Mouse (Mus musculus) left cerebral cortex, postnatal 36 days (tissue): ENCODE data around the gene Thtpa. TPM values are rescaled to one million over a fixed set of nuclear protein-coding genes. Genes with fewer than 3 reads are reported as not detected.

ENCODE experiments used
- DNase-seq, 2 experiments: peaks; one replicate each; pipeline ENCODE4 v3.0.0; 2021 to 2022; ENCODE audit warnings: low spot score in 2 of 2, mixed read lengths in 1 of 2
- intact Hi-C: fragments of 180-260 bp; cut with DNase I; formaldehyde crosslinking; loops from one replicate; pipeline ENCODE4 v1.15.1; 2025
- total RNA-seq, 2 experiments: library from RNA; stranded (reverse); gene quantifications; 2 replicates each; pipeline ENCODE4 v1.2.3; 2021

Gene Thtpa
- total RNA-seq, 2 experiments from 2014 or later = 24.3 to 29.5 TPM

DNA sequence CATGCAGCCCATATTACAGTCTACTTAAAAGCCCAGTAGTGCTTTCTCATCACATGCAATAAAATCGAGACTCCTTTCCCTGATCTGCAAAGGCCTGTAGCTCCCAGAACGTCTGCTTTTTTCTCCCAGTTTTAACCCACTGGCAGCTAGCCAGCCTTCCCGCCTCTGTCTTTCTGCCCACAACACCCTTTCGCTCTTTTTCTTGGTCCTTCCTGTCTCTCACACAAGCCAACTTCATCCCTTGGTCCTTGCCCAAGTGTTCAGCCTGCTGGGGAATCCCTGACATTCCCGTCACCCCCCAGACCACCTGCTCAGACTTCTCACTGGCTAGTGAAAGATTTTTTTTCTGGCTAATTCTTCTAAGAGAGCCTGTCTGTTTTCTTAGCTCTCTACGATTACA, 18.4 kb upstream of the Thtpa start:
- intact Hi-C loops = no loop called here
- DNase-seq = peak; percentile 78 to 79

DNA sequence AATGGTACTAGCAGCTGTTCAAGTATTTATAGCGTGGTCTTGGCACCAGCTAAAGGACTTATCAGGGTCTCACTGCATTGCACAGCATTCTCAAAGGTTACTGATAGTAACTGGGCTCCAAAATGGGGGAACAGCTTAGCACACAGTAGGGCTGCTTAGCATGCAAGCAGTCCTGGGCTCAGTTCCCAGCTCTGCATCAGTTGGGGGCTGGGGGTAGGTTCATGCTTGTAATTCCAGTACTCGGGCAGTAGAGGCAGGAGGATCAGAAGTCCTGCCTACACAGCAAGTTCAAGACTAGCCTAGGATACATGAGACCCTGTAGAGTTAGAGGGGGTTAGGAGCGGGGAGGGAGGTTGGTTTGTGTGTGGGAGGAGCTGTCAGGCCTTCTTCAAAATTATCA, 17.6 kb upstream of the Thtpa start:
- DNase-seq = peak in 1 of 2 experiments; percentile 3
- intact Hi-C loops = no loop called here

DNA sequence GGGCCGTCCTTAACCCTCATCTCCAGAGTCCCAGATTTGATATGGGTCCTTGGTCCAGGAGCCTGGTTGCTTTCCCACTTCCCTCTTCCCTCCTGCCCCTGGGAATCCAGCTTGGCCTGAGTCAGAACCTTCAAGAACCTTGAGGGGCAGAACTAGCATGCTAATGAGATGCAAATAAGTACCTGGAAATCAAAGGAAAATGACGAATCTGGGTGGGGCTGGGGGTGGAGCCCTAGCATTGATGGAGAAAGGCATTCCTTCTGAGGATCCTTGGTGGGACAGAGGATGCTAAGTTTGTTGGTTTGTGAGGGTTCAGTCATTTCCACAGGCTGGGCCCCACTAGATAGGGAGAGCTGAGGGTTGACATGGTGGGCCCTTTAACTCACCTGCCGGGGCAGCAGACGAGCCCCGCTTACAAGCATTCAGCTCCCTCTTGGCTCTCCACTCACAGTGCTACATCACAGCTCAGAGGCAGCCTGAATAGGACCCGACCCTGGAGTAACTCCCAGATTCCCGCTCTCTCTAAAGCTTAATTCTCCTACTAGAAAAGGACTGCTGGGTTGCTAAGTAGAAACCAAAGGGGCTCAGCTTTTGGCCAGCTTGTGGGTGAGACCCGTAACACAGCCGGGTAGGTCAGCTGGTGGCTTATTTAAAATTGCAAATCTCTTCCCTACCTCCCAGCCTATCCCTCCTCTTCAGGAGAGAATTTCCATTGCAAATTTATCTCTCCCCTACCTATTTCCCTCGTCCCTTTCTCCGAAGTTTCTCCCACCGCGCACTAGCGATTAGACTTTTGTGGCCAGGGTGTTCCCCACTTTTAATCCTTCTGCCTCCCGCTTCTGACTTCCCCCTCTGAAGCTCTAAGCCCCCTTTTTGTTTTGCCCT, 16.9 kb upstream of the Thtpa start:
- DNase-seq = peak in 1 of 2 experiments; percentile 6
- intact Hi-C loops = loop anchor here (2.0 kb wide), 1 partner anchor 53 kb away; no protein-coding TSS in a partner anchor

DNA sequence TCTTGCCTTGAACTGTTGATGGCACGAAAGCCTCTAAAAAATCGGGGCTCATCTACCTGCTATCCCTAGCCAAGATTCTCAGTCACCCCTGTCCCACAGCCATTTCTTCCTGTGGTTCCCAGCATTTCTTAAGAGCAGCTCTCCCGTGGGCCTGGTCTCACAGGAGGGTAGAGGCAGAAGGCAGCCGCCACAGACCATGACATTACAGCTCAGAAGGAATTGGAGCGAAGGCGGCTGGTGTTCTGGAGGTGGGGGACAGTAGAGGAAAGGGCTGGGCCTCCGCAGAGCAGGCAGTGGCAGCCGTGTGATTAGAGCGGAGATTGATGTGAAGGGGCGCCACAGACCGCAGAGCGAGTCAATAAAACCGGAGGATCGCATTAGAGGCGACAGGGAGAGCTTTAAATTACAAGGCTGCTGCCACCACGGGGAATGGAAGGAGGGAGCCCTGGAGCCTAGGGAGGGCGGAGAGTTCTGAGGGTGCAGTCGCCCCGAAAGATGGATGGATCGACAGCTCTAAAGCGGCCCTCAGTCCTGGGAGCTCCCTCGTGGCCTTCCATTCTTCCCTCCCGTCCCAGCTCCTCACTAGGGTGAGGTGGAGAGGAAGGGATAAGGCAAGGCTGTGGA, 16.1 kb upstream of the Thtpa start:
- peak in 1 of 2 experiments; percentile 27 for DNase-seq
- intact Hi-C loops = loop anchor here (2.0 kb wide), 1 partner anchor 54 kb away; no protein-coding TSS in a partner anchor

DNA sequence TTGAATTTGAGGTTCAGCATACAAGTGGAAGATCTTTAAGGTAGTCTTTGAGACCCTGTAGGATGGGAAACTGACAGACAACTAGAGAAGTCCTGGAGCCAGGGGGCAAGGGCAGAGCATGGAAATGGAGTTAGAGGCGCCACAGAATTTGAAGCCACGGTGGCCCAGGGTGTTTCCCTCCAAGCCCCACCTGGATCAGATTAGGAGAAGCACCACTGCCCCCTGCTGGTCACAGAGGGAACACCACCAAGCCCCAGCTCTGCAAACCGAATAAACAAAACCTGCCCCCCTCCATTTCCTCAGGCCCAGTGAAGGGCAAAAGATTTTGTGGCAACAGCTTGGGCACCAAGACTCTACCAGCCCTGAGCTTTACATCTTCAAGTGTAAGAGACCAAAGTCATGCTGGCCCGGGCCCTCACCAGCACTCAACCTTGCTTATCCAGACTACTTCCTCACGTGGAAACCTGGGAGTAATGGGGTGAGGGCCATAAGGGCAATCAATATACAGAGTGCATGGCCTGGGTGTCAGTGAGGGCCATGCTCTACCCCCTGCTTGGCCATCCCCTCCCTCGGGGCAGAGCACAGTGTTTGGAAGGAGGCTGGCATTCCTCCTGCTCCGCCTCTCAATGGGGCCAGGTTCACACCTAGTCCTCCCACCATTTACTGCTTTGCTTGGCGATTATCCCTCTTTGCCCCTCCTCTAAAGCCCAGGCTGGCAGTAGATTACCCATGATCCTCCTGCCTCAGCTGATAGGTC, 15.2 kb upstream of the Thtpa start:
- DNase-seq = peak in 1 of 2 experiments; percentile 58
- intact Hi-C loops = loop anchor here (2.0 kb wide), 1 partner anchor 55 kb away; no protein-coding TSS in a partner anchor

DNA sequence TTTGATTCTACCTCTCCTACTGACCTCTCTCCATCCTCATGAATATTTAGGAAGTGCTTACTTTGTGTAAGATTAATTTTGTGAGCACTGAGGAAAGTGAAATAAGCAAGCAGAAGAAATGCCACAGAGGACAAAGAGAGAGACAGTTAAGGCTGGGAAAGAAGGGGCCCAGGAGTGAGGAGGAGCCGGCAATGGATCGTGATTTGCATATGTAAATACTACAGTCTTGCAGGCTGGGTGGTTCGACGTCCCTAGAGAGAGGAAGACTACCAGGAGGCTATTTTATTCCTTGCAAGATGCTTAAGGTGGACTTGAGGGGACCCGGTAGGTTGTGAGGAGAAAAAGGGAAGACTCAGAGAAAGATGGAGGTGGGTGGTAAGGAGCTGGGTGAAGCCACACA, 13.5 kb upstream of the Thtpa start:
- DNase-seq = peak in 1 of 2 experiments; percentile 3
- intact Hi-C loops = no loop called here

DNA sequence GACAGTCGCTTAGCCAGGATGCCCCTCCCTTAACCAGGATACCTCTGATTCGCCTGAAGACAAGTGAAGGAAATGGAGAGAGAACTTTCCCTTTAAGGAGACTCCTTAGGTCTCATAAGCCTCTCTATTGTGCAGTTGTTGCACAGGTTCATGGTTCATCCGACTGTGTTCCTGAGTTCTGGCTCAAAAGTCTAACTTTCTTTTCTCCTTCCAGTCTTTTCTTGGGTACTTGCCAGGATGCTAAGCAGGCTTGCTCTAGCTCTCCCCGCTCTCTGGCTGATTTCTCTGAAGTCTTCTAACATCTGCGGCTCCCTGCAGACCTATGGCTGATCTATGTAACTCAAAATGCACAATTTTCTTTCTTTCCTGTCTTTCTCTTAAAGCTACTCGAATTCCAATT, 11.1 kb upstream of the Thtpa start:
- intact Hi-C loops = no loop called here
- DNase-seq = peak in 1 of 2 experiments; percentile 3

DNA sequence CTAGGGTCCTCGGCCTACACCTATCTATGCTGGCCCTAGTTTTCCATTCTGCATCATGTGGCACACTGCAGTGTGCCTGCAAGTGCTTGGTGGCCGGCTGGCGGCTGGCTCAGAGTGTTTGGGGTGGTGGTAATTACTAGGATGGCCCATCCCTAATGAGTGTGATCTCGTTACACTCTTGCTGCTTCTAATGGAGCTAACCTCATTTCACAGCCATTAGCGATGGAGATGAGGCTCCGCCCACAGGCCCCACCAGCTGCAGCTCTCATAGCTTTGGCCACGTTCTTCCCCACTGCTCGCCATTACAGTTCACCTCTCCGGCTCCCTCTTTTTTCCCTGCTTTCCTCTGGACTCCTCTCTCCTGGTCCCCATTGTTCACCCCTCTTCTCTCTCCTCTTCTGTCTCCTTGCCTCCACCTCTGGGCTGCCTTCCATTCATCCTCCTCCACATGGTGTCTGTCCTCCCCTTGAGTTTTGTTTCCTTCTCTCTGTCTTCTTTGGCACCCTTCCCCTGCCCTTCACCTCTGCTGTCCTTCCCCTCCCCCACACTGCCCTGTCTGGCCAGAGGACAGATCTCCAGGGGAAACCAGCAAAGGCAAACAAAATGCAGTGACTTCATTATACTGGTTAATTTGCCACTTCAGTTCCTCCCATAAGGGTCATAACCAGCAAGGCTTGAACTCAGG, 9.1 kb upstream of the Thtpa start:
- DNase-seq = no peak
- intact Hi-C loops = no loop called here

DNA sequence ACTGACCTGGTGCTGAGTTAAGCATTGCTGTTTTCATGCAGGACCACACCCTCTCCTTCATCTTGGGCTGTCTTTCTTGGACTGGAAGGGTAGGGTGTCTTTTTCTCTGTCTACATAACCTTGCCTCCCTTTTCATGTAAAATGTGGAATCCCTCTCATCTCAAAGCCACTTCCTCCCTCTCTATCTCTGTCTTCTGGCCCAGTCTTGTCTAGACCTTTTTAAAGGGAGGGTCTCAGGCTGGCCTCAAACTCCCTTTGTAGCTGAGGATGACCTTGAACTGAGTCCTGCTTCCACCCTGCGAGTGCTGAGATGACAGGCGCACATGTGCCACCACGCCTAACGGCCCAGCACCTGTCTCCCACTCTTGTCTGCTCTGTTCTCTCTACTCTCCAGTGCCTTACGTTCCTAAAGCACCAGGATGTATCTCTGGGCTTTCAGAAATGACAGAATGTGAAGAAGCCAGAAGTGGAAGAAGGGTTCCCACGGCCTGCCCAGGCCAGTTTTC, 8.5 kb upstream of the Thtpa start:
- no peak for DNase-seq
- intact Hi-C loops = no loop called here

DNA sequence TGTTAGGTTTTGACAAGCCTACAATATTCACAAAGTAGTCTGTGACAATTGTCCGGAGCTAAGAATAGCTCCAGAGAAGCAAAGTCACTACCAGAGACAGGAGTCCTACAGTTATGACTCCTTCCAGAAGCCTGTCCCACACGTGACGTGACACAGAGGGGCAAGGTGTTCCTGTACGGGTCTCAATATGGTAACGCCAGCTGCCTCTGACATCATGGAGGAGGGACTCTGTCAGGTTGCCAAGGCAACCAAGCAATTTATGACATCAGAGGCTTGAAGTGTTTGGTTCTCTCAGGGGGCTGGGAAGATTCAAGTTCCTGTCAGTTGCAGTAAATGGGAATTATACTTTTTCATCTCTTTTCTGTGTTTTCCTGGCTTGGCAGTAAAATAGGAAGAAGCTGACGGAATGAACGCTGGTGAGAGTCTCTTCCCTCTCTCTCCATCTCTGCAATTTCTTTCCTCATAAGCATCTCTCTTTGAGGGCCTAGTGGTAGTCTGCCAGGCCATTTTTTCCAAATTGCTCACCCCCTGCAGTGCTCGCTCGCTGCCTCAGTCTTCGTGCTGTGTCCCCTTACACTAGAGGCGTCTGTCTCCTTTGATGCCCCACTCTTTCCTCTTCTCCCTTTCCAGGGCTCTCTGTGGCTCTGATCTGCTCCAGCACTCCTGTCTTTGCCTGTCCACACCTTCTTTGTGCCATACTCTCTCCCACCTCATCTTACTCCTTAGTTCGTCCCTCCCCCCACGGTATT, 5.2 kb upstream of the Thtpa start:
- intact Hi-C loops = no loop called here
- DNase-seq = peak in 1 of 2 experiments; percentile 72

DNA sequence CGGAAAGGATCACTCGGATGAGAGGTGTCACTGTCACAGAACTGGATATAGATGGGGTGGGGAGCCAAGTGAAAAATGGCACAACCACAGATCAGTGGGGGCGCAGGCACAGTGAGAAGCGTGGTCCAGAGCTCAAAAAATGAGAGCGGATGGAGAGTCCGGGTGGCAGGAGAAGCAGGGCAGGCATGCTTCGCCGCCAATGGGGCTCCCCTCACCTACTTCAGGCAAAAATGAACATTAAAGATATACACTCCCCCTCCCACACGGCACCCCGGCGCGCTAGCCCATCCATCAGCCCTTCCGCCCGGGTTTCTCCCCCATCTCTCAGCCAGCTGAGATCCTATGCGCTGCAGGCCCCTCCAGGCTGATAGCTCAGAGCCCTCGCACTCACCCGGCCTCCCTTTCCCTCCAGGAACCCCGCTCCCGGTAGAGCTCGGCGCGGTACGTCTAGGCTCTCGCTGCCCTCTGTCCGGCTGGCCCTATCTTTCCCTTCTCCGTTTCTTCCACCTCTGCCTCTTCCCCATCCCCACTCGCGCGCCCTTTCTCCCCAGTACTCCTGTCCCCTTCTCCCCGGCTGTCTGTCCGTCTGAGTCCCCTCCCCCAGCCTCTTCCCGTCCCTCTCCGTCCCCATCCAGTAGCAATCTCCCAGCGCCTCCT, 3.2 kb upstream of the Thtpa start:
- intact Hi-C loops = loop anchor here (2.0 to 5.0 kb wide), 2 partner anchors 37 to 194 kb away; no protein-coding TSS in a partner anchor
- DNase-seq = no peak

DNA sequence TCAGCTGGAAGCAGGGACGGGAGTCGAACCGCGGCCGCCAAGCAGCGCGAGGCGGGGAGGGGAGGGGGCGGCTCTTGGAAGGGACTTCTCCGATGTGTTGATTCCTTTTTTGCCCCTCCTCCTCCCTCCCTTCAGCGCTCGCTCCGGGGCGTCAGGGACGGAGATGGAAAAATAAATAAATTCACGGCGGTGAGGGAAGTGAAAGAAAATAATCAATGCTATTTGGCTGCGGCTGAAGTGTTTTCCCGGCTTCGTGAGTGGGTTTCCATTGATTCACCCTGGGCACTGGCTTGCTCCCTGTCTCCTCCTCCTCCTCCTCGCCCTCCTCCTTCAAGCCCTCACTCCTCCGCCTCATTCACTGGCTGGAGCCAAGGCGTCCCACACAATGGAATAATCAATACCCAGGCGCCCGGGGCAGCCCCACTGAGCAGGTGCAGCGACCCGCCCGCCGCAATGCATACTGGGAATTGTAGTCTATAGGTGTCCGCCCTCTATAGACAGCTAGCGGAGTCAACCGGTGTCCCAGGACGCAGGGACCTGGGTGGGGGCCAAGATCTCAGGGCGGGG, 2.5 kb upstream of the Thtpa start, which contains the start of gene Zfhx2:
Gene Zfhx2, minus strand, starts transcription at position 314 of the 567 bp plus-strand sequence.
- intact Hi-C loops = loop anchor here (5.0 kb wide), 1 partner anchor 195 kb away; no protein-coding TSS in a partner anchor
- DNase-seq = peak; percentile 95

DNA sequence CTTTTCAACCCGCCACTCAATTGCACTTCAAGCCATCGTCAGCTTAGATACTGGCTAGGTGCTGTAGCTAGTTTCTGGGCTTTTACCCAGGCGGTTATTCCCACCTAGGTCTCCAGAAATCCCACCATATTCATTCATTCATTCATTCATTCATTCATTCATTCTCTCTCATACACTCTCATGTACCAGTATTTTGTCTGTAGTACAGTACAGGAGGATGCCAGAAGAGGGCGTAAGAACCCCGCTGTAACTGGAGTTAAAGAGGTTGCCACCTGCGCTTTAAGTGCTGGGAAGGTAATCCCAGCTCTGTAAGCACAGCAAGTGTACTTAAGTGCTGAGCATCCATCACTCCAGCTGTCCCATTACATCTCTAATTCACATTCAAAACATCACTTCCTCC, 657 bp upstream of the Thtpa start:
- intact Hi-C loops = loop anchor here (5.0 kb wide), 1 partner anchor 197 kb away; no protein-coding TSS in a partner anchor

DNA sequence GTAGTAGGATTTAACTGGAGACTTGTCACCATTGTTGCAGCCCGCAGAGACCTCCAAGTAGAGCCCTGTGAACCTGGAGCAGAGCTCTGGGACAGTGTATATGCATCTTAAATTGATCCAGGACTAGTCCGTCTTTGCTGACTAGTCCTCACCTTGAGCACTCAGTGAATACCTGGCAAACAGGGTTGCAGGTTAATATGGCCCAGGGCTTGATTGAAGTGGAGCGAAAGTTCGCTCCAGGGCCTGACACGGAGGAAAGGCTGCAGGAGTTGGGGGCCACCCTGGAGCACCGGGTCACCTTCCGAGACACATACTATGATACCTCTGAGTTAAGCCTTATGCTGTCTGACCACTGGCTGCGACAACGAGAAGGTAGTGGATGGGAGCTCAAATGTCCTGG, 679 bp downstream of the Thtpa start:
- intact Hi-C loops = no loop called here
- DNase-seq = no peak

More for the DNA sequence above, 657 bp upstream of the Thtpa start:
- no peak for DNase-seq

DNA sequence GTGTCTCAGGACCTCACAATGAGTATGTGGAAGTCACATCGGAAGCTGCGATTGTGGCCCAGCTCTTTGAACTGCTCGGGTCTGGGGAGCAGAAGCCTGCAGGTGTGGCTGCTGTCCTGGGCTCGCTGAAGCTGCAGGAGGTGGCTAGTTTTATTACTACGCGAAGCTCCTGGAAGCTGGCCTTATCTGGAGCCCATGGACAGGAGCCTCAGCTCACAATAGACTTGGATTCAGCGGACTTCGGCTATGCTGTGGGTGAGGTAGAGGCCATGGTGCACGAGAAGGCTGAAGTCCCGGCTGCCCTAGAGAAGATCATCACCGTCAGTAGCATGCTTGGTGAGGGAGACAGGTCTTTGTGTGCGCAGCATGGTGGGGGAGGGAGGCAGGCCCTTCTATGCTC, 1.1 kb downstream of the Thtpa start:
- no peak for DNase-seq
- intact Hi-C loops = no loop called here

DNA sequence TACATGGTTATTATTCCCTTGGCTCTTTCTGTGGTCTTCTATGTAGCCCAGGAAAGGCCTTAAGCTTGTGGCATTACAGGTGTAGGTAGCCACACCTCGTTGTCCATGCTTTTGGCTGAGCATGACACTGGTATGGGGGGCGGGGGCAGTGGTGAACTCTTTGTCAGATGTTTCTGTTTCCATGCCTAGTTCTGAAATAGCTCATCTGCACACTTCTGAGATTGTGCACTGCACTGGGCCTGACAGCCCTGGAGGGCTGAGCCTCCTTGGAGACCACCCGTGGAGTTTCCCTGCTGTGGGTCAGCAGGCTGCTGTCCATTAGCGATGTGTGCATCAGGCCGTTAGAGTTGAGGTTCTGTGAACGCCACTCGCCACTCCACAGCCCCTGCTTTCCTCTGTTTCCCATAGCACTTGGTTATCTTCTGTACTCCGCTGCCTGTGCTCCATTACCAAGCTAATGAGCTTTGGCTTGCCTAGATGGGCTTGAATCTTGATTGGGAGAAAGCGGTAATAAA, 2.0 kb downstream of the Thtpa start:
- no peak for DNase-seq
- intact Hi-C loops = no loop called here

DNA sequence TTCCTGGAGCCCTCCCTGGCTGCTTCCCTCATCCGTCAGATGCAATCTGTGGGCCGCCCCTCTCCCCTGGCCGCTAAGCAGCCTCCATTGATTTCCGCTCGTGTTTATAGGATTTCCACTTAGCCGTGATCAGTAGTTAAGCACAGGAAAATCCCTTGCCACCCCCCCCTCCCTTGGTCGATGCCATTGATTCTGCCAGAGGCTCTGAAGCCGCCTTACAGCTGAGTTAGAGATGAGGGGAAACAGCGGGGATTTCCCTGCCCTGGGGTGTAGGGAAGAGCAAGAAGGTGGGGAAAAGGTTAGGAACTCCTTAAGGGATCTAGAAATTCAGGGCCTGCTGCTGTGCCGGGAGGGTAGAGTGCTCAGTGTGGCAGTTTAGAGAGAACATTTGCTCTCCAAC, 3.1 kb downstream of the Thtpa start:
- intact Hi-C loops = no loop called here
- no peak for DNase-seq
